Mouse (Mus musculus) erythroblast, embryonic 14.5 days (primary cell): ENCODE data around the gene Fgfr2. TPM values are rescaled to one million over a fixed set of nuclear protein-coding genes. Genes with fewer than 3 reads are reported as not detected.

Experiments
- H3K27me3 ChIP-seq: 2 replicates; pipeline ENCODE4 v1.6.1; 2012; ENCODE audit warnings: inconsistent platforms; ENCODE audit not compliant: control insufficient read depth
- H3K36me3 ChIP-seq: 2 replicates; pipeline ENCODE4 v1.6.1; 2012; ENCODE audit warnings: mild to moderate bottlenecking, inconsistent platforms; ENCODE audit not compliant: control insufficient read depth
- H3K4me1 ChIP-seq: 2 replicates; pipeline ENCODE4 v1.6.1; 2012; ENCODE audit warnings: inconsistent platforms; ENCODE audit not compliant: control insufficient read depth
- H3K4me3 ChIP-seq: replicated peaks from 2 replicates; pipeline ENCODE3; 2012; ENCODE audit warnings: moderate library complexity, mild to moderate bottlenecking, inconsistent platforms
- H3K9me3 ChIP-seq: 2 replicates; pipeline ENCODE4 v1.6.1; 2012; ENCODE audit warnings: low read length, inconsistent platforms, mixed read lengths; ENCODE audit not compliant: control insufficient read depth
- GATA1 ChIP-seq: IDR thresholded peaks from 2 replicates; pipeline ENCODE4 v1.6.1; 2012; ENCODE audit warnings: low read length, inconsistent platforms, mixed read lengths
- TAL1 ChIP-seq: IDR thresholded peaks from 3 replicates; pipeline ENCODE4 v1.6.1; 2012; ENCODE audit warnings: low read length, inconsistent platforms, mixed read lengths
- polyA plus RNA-seq: library from polyadenylated mRNA; stranded (reverse); fragments of >175 nt; gene quantifications from 2 replicates; pipeline ENCODE4 v1.2.3, GENCODE M21; 2012

Fgfr2 gene
- polyA plus RNA-seq, 1 experiment: not detected

DNA sequence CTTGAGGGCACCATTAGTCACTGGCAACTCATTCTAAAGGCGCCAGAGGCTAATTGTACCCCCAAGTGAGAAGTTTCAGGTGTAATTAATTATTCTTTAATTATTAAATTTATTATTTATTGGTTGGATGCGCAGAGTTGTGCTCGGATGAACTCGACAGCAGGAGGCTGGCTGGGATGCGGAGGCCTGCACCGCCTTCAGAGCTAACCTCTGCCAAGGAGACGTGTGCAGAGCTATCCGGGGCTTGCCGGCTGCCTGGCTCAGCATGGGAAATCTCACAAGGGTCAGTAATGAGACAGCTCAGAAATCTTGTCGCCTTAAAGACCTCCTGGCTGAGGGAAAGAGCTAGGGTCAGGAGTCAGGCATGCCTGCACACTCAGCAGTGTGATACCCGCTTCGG lies 32.5 kb upstream of the Fgfr2 start:
- no peaks in the 10 kb centered on the region for H3K9me3 ChIP-seq
- H3K27me3 ChIP-seq: no peaks in the 10 kb centered on the region
- no peaks in the 10 kb centered on the region for H3K36me3 ChIP-seq
- no peaks in the 10 kb centered on the region for H3K4me1 ChIP-seq
- TF ChIP-seq TAL1: no peak
- TF ChIP-seq GATA1: no peak
- no peak overlapping the region for H3K4me3 ChIP-seq

DNA sequence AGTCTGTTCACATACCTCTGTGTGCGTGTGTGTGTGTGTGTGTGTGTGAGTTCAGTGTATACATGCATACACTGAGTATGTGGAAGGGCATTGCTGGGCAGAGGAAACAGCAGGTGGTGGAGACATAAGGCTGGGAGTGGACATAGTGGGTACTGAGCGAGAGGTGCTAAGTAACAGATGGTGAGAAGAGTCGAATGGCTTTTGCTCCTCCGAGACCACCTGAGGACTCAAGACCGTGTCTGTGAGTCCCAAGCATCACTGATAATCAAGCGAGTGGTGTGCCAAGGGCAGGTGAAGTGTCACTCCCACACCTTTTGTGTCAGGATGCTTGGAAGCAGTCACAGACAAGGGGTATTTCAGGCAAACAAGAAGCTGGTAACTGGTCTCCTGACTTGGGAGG lies 31.7 kb upstream of the Fgfr2 start:
- TF ChIP-seq TAL1 (no peak), GATA1 (no peak)
- H3K9me3 ChIP-seq: no peaks in the 10 kb centered on the region
- no peak overlapping the region for H3K4me3 ChIP-seq
- H3K27me3 ChIP-seq: no peaks in the 10 kb centered on the region
- H3K4me1 ChIP-seq: no peaks in the 10 kb centered on the region
- no peaks in the 10 kb centered on the region for H3K36me3 ChIP-seq

- TF ChIP-seq TAL1 (no peak), GATA1 (no peak)
Measured at GRCm38 (mm10) chr7:133139689-133140336, 16.7 kb upstream of the Fgfr2 start.

DNA sequence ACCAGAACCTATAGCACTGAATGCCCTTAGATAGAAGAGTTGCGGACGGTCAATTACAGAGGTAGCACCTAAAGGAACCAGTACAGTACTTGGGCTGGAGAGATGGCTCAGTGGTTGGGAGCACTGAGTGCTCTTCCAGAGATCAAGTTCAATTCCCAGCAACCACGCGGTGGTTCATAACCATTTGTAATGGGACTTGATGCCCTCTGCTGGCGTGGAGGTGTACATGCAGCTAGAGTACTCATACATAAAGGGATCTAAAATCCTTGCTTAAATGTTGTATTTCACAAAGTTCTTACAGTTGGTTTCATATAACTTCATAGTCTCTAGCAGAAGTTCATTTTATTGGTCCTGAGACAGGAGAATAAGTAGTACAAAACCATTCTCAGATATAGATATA lies 10.4 kb upstream of the Fgfr2 start:
- Histone ChIP-seq H3K4me3 (no peak overlapping the region), H3K4me1 (no peaks in the 10 kb centered on the region), H3K27me3 (no peaks in the 10 kb centered on the region), H3K36me3 (no peaks in the 10 kb centered on the region), H3K9me3 (no peaks in the 10 kb centered on the region)
- no peak for TF ChIP-seq TAL1
- no peak for TF ChIP-seq GATA1

More at GRCm38 (mm10) chr7:133139689-133140336, 16.7 kb upstream of the Fgfr2 start:
- Histone ChIP-seq H3K36me3 (no peaks in the 10 kb centered on the region), H3K4me1 (no peaks in the 10 kb centered on the region), H3K4me3 (no peak overlapping the region), H3K27me3 (no peaks in the 10 kb centered on the region), H3K9me3 (no peaks in the 10 kb centered on the region)

DNA sequence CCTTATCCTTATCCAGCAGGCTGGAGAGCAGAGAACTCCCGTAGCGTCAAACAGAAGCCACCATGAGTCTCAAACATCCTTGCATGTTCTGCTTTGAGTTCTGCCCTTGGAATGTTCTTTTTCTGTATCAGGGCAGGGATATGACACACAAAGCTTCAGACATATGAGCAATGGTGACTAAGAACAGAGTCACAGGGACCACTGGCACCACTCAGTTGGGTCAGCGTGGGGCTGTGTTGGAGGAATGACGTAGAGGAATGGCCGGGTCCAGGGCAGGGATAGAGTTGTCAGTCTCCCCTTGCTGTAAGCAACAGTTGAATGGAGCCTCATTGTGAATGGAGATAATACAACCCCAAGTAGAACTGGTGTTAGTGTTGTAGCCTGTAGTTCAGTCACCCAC lies 9.6 kb upstream of the Fgfr2 start:
- H3K9me3 ChIP-seq: no peaks in the 10 kb centered on the region
- H3K36me3 ChIP-seq: no peaks in the 10 kb centered on the region
- no peaks in the 10 kb centered on the region for H3K4me1 ChIP-seq
- H3K27me3 ChIP-seq: no peaks in the 10 kb centered on the region
- TF ChIP-seq TAL1 (no peak), GATA1 (no peak)
- no peak overlapping the region for H3K4me3 ChIP-seq

GRCm38 (mm10) chr7:133124701-133125485 lies 1.7 kb upstream of the Fgfr2 start:
- TF ChIP-seq GATA1 (no peak), TAL1 (no peak)
- Histone ChIP-seq H3K4me3 (peak overlapping the region; percentile 69), H3K9me3 (no peaks in the 10 kb centered on the region), H3K4me1 (peaks cover 27% of the 10 kb centered on the region), H3K27me3 (peaks cover 66% of the 10 kb centered on the region), H3K36me3 (no peaks in the 10 kb centered on the region)

GRCm38 (mm10) chr7:133123999-133124700 lies 1.0 kb upstream of the Fgfr2 start, which contains the start of gene Ctbp2:
Gene Ctbp2 (minus strand): TSS chr7:133124354.
- Histone ChIP-seq H3K27me3 (peaks cover 66% of the 10 kb centered on the region), H3K9me3 (no peaks in the 10 kb centered on the region), H3K36me3 (no peaks in the 10 kb centered on the region), H3K4me3 (peak within 1 kb of the TSS; percentile 69), H3K4me1 (peaks cover 27% of the 10 kb centered on the region)
- no peak for TF ChIP-seq GATA1
- TF ChIP-seq TAL1: no peak

GRCm38 (mm10) chr7:133122379-133123243 lies 539 bp downstream of the Fgfr2 start:
- peaks cover 30% of the 10 kb centered on the region for H3K4me1 ChIP-seq
- H3K36me3 ChIP-seq: no peaks in the 10 kb centered on the region
- TF ChIP-seq TAL1 (no peak), GATA1 (no peak)
- H3K27me3 ChIP-seq: peaks cover 66% of the 10 kb centered on the region
- no peaks in the 10 kb centered on the region for H3K9me3 ChIP-seq
- peak overlapping the region; percentile 69 for H3K4me3 ChIP-seq
